Mouse (Mus musculus) lung, adult 18-20 months (tissue): ENCODE data around the gene Styk1.
A peak's percentile ranks its signal among the peaks of the same experiment; 100 is the strongest.

Experiments used
- DNase-seq, 2 experiments: peaks; one replicate each; pipeline ENCODE4 v3.0.0; 2022; ENCODE audit warnings: mixed read lengths in 2 of 2

The Styk1 gene

GRCm38 (mm10) chr6:131367101-131367500 is 13.7 kb upstream of the Styk1 start:
- peak in 1 of 2 experiments; percentile 31 for DNase-seq

DNA sequence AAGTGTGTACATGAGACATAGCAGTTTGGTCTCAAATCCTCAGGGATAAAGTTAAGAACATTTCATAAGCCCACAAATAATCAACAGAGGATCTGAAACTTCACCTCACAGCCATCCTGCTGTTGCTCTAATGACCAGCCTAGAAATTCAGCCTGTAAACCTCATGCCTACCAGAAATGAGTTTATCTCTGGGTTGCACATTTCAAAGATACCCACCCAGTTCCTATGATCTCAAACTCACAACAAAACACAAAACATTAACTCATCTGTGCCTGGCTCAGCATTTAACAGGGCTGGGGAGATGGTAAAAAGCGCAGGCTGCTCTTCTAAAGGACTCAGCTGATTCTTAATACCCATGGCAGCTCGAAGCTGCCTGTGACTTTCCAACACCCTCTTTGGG is 11.0 kb upstream of the Styk1 start:
- DNase-seq: no peak

DNA sequence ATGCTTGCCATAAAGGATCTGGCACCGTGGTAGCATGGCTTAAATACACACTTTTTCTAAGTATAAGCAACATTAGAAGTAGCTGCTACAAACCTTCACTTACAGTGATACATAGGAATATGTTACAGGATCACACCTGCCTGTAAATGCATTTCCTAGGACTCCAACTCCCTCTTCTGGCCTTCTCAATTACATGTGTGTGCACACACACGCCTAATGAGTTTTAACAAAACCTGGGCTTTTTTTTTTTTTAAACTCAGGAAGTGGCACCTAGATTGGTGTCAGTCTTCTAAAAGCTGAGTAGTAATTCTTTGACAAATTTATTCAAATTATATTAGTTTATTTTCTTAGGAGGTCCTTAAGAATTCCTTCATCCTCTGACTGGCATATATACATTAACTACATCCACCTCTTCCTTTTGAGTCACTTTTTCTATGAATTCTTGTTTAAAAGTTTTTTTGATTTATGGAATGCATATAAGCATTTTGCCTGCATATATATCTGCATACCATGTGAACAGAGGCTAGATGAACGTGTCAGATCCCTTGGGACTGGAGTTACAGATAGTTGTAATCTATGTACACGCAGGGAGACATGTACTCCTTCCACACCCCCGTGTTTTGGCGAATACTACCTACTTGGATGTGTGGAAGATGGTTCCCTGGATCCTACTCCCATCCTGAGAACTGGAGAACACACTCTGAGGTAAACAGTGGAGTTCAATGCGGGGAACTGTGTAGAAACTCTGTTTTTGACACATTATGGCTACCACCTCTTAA is 9.8 kb upstream of the Styk1 start:
- DNase-seq: no peak

GRCm38 (mm10) chr6:131360693-131361092 is 7.3 kb upstream of the Styk1 start:
- no peak for DNase-seq

DNA sequence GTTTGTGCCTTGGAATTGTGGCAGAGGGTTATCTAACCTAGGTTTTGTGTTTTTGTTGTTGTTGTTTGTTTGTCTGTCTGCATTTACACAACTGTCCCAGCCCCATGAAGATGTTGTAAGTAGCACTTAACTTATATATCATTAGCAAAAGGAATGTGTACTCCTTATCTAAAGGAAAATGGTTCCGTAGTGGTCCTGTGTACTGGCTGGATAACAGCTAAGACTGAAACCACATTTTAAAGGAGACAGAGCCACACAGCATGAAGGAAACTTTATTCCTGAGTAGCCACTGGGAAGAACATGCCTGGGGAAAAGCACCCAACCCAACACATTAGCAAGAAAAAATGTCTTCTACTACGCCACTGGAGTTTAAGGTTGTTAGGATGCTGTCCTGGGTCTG is 6.1 kb upstream of the Styk1 start:
- DNase-seq: no peak

DNA sequence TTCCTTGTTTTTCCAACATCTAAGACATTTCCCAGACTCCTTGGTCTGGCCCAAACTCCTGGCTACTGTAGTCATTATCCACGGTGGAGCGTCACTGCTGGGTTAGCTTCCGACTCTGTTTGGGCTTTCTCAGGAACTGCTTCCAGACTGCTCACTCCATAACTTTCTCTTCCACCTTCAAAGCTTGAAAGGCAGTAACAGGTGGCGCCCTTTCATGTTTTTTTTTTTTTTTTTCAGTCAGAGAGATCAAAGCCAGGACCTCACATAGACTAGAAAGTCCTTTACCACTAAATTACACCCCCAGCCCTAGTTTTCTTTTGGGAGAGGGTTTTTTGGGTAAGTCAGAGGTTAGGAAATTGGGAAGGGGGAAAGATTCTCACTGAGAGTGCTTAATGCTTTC is 1.5 kb upstream of the Styk1 start:
- DNase-seq: no peak

DNA sequence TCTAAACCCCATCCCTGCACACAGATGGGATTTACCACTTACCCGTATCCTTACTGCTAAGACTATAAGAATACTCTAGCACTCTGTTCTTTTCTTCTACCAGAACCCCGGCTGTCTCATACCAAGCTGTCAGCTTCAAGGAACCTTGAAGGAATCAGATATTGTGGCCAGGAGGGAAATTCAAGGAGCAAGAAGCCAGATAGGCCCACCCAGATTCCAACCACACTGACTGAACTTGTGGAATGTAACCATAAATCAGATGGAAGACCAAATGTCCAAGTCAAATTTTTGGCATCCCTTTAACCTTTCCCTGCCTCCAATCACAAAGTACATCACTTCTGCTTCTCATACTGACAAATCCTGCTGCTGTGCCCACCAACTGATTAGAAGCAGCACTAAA is 6.4 kb downstream of the Styk1 start:
- no peak for DNase-seq

DNA sequence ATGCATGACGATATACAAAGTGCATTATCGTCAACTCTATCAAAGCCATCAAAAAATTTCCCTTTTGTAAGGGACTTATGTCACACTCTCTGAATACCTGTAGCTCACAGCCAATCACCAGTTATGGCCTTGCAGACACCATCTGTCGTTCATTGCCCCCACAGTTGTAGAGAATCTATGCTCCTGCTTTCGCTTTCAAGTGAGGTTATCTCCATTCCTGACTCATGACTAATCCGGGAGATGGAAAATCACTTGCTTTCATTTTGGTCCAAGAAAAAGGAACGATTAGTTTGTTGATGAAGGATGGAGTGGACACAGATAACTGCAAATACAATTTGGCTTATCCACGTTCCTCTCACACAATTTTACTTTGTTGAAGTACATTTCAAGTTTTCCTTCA is 9.1 kb downstream of the Styk1 start:
- no peak for DNase-seq

- no peak for DNase-seq
Observed at GRCm38 (mm10) chr6:131340082-131340481, 13.3 kb downstream of the Styk1 start.

DNA sequence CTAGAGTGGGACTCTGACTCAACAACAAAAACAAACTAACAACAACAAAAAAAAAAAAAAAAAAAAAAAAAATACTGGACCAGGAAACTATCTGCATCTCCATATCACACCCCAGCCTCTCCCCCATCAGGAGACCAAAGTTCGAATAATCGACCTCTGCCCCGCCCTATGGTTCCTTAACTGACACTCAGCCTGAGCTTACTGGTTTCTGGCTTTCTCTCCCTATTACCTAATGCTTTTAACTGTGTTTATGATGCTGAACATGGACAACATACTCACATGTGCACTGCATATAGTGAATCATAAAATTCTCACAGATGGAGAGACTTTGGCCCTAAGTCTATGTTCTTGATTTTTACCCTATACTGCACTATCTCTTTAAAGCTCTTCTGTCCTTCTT is 14.1 kb downstream of the Styk1 start:
- no peak for DNase-seq

- no peak for DNase-seq
Observed at GRCm38 (mm10) chr6:131338787-131339186, 14.6 kb downstream of the Styk1 start.

- DNase-seq: no peak
Observed at GRCm38 (mm10) chr6:131327076-131327475, 26.3 kb downstream of the Styk1 start.

GRCm38 (mm10) chr6:131321854-131322639 is 31.4 kb downstream of the Styk1 start:
- DNase-seq: no peak

GRCm38 (mm10) chr6:131316155-131317101 is 37.0 kb downstream of the Styk1 start:
- DNase-seq: peak; percentile 19 to 48

GRCm38 (mm10) chr6:131308031-131308430 is 45.4 kb downstream of the Styk1 start:
- DNase-seq: no peak

GRCm38 (mm10) chr6:131304776-131305175 is 48.6 kb downstream of the Styk1 start:
- DNase-seq: no peak

GRCm38 (mm10) chr6:131298531-131298930 is 54.9 kb downstream of the Styk1 start:
- DNase-seq: no peak

DNA sequence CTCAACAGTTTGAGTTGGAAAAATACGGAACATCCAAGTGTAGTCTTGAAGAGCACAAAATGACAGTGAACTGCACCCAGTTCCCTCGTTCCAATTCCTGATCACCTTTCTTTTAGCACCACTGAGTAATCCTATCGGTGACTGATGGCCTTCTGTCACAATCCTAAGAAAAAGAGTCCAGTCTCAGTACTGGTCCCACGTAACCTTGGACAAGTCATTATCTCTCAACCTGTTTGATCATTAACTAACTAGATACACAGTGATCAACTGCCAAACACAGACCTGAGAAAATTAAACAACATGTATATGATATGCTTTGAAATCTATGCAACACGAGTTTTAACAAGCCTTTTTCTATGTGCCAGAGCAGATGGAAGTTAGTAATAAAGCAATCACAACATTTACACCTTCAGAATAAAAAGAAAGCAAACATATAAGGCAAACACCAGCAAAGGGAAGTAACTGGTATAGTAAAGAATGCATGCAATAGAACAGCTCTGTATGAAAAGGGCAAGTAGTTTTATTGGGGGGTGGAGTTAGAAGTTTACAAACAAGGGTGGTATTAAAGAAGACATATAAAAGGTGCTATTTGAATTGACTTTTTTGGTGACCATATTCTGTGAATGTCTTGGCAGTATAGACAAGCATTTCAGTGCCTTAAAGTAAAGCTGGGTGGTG is 58.8 kb downstream of the Styk1 start:
- DNase-seq: no peak

DNA sequence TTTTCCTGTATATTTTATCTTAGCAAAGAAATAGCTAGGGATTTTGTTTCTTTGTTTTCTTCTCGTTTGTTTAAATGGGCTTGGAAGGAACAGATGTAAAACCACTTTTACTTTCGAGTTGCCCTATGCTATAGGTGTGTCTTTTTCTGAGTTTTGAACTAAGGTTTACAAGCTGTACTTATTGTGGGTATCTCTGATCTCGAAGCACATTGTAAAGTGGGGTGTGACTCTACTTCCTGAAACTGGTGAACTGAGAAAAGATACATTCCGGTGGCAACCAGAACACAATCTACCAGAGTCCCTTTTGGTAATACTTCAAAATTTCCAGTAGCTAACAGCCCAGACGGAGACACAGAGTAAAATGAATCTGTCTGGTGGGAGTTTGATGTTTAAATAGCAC is 59.5 kb downstream of the Styk1 start:
- DNase-seq: no peak

GRCm38 (mm10) chr6:131292991-131293788 is 60.2 kb downstream of the Styk1 start, which contains the start of gene Magohb:
Gene Magohb (minus strand): TSS chr6:131293244.
- DNase-seq: peak; percentile 82 to 84

DNA sequence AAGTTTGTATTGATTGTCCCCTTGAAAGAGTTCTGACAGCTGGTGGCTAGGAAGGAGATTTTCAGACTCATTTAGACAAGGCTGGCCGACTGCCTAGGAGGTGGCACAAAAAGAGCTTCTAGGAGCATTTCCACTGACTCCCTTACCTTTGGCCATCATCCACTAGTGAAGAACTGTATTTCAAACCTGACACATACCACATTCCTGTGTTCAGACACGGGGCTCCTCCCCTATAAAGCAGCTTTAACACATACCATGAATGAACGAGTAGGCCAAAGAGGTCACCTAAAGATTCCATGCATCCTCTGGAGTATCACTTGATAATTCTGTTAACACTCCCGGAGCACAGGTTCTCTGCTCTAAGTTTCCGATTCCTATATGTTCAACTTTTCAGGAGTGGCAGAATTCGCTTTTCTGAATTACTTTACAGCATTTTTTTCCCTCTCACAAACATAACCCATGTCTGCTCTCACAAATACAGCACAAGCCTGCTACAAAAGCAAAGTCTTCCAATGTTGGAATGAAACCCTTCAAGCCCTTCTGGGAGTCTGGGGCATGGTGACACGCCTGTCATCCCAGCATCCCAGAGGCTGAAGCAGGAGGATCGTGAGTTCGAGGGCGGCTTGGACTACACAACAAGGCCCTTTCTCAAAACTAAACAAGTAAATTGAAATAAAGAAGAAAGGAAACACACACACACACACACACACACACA is 61.0 kb downstream of the Styk1 start:
- DNase-seq: peak in 1 of 2 experiments; percentile 8
